Mouse (Mus musculus) G1E (cell line): Measurements from ENCODE around the gene Cln5. TPM values are rescaled to one million over a fixed set of nuclear protein-coding genes. Genes with fewer than 3 reads are reported as not detected.

ENCODE experiments used
- ATAC-seq: 2 replicates; pipeline ENCODE4 v1.8.0; 2016; ENCODE audit warnings: mild to moderate bottlenecking; ENCODE audit not compliant: insufficient number of reproducible peaks, poor library complexity, low FRiP score, severe bottlenecking; ENCODE audit errors: extremely low read depth
- DNase-seq: peaks from one replicate; pipeline ENCODE4 v3.0.0; 2012; ENCODE audit warnings: low spot score
- H3K27me3 ChIP-seq: 2 replicates; pipeline ENCODE4 v1.6.1; 2012; ENCODE audit warnings: mild to moderate bottlenecking, low read length, inconsistent platforms; ENCODE audit not compliant: insufficient read depth
- H3K36me3 ChIP-seq: replicated peaks from 2 replicates; pipeline ENCODE3; 2012; ENCODE audit warnings: mild to moderate bottlenecking, inconsistent platforms
- H3K4me1 ChIP-seq: 2 replicates; pipeline ENCODE4 v1.6.1; 2012; ENCODE audit warnings: low read depth, low read length, inconsistent platforms, mixed read lengths; ENCODE audit not compliant: insufficient read depth
- H3K4me3 ChIP-seq: 2 replicates; pipeline ENCODE4 v1.5.1; 2012; ENCODE audit warnings: low read depth, mild to moderate bottlenecking, inconsistent platforms, low read length, moderate library complexity, mixed read lengths
- H3K9me3 ChIP-seq: replicated peaks from 2 replicates; pipeline ENCODE4 v1.6.1; 2012; ENCODE audit warnings: inconsistent platforms
- CTCF ChIP-seq: IDR thresholded peaks from 2 replicates; pipeline ENCODE4 v1.5.1; 2012; ENCODE audit warnings: low read depth, low read length, inconsistent platforms, mixed read lengths
- GATA1 ChIP-seq: IDR thresholded peaks from 2 replicates; pipeline ENCODE4 v1.6.1; 2012; ENCODE audit warnings: borderline replicate concordance, low read length, inconsistent platforms, mixed read lengths
- GATA2 ChIP-seq: IDR thresholded peaks from 2 replicates; pipeline ENCODE4 v1.6.1; 2012; ENCODE audit warnings: low read depth, low read length, inconsistent platforms, borderline replicate concordance
- POLR2AphosphoS5 ChIP-seq: IDR thresholded peaks from 2 replicates; pipeline ENCODE4 v1.6.1; 2012; ENCODE audit warnings: low read depth, low read length, inconsistent platforms; ENCODE audit not compliant: insufficient replicate concordance
- TAL1 ChIP-seq: conservative IDR thresholded peaks from 2 replicates; pipeline ENCODE4 v1.6.1; 2012; ENCODE audit warnings: low read depth, low read length, inconsistent platforms, mixed read lengths
- polyA plus RNA-seq: library from polyadenylated mRNA; stranded (reverse); fragments of >175 nt; gene quantifications from 2 replicates; pipeline ENCODE4 v1.2.3, GENCODE M21; 2012
- total RNA-seq, 2 experiments: library from RNA; stranded (forward) in 1 of 2; stranded (reverse) in 1 of 2; fragments of 200-1000 nt in 1 of 2; fragments of >200 nt in 1 of 2; fragmentation: Nextera tagmentation in 1 of 2; gene quantifications; 2 replicates each; pipeline ENCODE4 v1.2.3; 2014 to 2017

The Cln5 gene
- total and polyA plus RNA-seq, 3 experiments = 8.8 to 63.8 (median 49.4) TPM

DNA sequence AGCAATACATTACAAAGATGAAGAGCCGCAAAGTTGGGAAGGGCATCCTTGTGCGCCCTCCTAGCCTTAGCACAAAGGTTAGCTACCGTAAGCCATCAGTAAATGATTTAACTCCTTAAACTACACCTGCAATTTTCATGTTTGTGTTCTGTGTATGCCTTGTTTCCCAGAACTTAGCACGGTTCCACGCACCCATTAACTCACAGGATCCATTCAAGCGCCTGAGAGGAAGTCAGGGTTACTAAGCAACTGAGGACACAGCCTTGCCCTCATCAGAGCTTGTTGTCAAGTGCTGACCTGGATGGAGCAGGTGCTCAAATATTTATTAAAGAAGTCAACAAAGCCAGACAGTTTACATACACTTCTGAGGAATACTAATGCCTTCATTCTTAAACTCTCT lies 32.2 kb downstream of the Cln5 start:
- no peak overlapping the region for H3K4me3 ChIP-seq
- H3K4me1 ChIP-seq = peaks cover 16% of the 10 kb centered on the region
- peaks cover 2% of the 10 kb centered on the region for H3K36me3 ChIP-seq
- peaks cover 4% of the 10 kb centered on the region; the same call in 1 of the 2 replicates for H3K27me3 ChIP-seq
- no peak for ATAC-seq
- no peak for TF ChIP-seq GATA1
- no peak for TF ChIP-seq TAL1
- no peak for TF ChIP-seq GATA2
- TF ChIP-seq POLR2AphosphoS5 = no peak
- TF ChIP-seq CTCF = no peak
- no peaks in the 10 kb centered on the region for H3K9me3 ChIP-seq
- no peak for DNase-seq

DNA sequence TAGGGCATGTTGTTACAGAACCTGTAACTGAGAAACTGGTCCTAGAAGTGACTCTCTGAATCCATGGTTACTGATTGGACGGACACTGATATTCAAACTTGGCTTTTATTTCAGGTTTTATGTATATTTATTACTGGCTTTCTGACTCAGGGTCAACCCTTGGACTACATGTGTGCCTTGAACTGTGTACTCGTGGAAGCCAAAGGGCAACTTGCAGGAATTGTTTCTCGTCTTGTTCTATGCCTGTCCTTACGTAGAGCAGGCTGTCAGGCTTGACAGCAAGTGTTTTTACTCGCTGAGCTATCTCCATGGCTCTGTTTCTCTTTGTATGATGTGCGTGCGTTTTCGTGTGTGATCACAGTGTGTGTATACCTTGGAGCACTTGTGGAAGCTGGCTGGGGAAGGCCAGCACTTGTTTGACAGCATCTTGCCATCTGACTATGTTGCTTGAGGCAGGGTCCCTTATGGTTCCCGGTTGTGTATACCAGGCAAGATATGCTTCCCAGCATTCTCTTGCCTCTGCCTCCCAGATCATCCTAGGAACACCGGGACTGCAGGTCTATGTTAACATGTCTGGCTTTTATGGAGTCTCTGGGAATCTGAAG lies 32.8 kb downstream of the Cln5 start:
- no peaks in the 10 kb centered on the region for H3K36me3 ChIP-seq
- peaks cover 4% of the 10 kb centered on the region; the same call in 1 of the 2 replicates for H3K27me3 ChIP-seq
- peaks cover 13% of the 10 kb centered on the region for H3K4me1 ChIP-seq
- H3K9me3 ChIP-seq = no peaks in the 10 kb centered on the region
- H3K4me3 ChIP-seq = no peak overlapping the region
- no peak for DNase-seq
- TF ChIP-seq CTCF (no peak), TAL1 (no peak), POLR2AphosphoS5 (no peak), GATA1 (no peak), GATA2 (no peak)
- ATAC-seq = no peak

DNA sequence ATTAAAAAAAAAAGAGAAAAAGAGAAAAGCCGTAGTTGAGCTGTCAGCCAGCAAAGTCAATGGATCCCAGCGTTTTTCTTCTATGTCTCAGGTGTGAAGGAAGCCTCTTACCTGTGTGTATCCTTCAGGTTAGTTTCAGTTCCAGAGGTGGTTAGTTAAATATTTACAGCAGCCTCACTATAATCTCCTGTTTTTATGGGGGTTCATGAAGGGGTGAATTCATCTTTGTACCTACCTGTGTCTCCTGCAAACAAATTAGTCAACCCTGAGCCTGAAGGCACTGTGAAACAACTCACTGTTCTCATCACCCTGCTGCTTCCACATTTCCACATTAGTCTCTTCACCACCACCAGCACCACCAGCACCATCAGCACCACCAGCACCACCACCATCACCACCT lies 36.3 kb downstream of the Cln5 start:
- peaks cover 6% of the 10 kb centered on the region for H3K4me1 ChIP-seq
- peaks cover 4% of the 10 kb centered on the region; the same call in 1 of the 2 replicates for H3K27me3 ChIP-seq
- H3K4me3 ChIP-seq = no peak overlapping the region; the same call in 1 of the 2 replicates
- H3K9me3 ChIP-seq = no peaks in the 10 kb centered on the region
- DNase-seq = no peak
- TF ChIP-seq TAL1 = no peak
- no peak for TF ChIP-seq GATA2
- no peak for TF ChIP-seq POLR2AphosphoS5
- TF ChIP-seq CTCF = no peak
- no peak for TF ChIP-seq GATA1
- ATAC-seq = no peak
- no peaks in the 10 kb centered on the region for H3K36me3 ChIP-seq

DNA sequence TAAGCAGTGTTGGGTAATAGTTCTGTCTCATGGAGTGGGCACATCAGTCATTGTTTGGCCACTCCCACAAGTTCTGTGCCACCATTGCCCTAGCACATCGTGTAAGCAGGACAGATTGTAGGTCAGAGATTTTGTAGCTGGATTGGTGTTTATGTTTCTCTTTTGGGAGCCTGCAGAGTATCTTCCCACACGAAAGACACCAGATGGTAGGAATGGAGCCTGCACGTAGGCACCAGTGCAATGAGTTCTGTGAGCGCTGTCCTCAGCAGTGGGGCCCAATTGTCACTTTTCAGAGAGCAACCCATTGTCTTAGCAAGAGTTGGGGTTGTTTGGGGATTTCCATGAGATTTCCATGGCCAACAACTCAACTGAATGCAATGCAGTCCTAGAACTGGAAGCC lies 40.0 kb downstream of the Cln5 start:
- no peak overlapping the region for H3K4me3 ChIP-seq
- no peak for ATAC-seq
- TF ChIP-seq POLR2AphosphoS5 = no peak
- no peak for DNase-seq
- H3K4me1 ChIP-seq = no peaks in the 10 kb centered on the region
- H3K9me3 ChIP-seq = no peaks in the 10 kb centered on the region
- H3K27me3 ChIP-seq = no peaks in the 10 kb centered on the region
- peaks cover 19% of the 10 kb centered on the region for H3K36me3 ChIP-seq

DNA sequence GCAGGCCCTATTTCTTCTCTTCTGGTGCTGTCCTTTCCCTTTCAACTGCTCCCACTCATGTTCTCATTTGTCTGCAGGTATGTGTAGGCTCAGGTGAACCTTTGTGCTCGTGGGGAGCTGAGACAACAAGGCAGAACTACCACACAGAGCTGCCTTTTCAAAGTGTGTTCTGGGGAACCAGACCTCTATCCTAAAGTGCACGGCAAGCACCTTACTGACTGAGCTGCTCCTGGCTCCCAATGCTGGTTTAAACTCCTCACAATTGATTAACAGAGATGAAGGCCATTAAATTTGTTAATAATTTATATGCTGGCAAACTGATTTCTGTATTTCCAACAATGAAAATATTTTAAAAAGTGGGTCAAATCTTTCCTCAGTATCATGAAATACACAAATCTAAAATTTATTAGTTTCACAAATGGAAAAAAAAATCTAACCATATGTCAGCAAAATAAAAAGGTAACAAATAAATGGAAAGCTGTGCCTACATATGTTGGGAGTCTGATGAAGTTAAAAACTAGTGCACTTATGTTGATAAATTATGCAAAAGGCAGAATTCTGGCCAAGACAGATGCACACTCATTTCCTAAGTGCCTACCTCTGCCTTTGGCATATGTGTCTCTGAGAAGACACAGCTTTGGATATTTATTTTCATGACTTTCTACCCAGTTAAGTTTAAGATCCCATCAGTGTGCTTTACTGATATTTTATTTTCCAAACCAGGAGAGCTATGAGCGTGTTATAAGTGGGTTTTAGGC lies 42.8 kb downstream of the Cln5 start:
- Histone ChIP-seq H3K4me1 (peaks cover 5% of the 10 kb centered on the region), H3K9me3 (no peaks in the 10 kb centered on the region), H3K4me3 (no peak overlapping the region), H3K36me3 (peaks cover 45% of the 10 kb centered on the region), H3K27me3 (no peaks in the 10 kb centered on the region)
- ATAC-seq (no peak), DNase-seq (no peak)
- no peak for TF ChIP-seq CTCF
- no peak for TF ChIP-seq TAL1
- no peak for TF ChIP-seq GATA1
- TF ChIP-seq GATA2 = no peak
- TF ChIP-seq POLR2AphosphoS5 = no peak

DNA sequence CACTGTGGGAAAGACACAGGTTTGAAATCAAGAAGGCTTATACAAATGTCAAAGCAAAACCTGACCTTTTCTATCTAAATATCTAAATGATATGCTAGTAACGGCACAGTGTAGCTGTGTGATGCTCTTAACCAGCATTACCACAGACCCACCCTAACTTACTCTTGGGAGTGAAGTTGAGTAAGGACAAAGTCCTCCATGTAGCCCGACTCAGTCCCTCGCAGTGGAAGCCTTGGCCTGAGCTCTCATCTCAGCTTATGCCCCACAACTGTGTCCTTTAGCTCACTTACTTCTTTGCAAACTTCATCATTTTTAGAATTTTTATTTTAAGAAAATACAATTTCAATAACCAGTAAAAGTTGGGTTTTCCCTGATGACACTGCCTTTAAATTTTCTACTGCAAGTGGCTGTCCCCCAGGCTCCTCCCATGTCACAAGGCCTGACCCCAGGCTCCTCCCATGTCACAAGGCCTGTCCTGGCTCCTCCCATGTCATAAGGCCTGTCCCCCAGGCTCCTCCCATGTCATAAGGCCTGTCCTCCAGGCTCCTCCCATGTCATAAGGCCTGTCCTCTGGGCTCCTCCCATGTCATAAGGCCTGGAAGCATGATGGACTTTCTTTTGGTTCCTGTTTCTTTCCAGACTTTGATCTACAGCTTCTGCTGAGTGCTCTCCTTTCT lies 45.1 kb downstream of the Cln5 start:
- Histone ChIP-seq H3K36me3 (peaks cover 63% of the 10 kb centered on the region), H3K9me3 (no peaks in the 10 kb centered on the region), H3K4me3 (no peak overlapping the region), H3K27me3 (no peaks in the 10 kb centered on the region), H3K4me1 (peaks cover 5% of the 10 kb centered on the region)
- DNase-seq (no peak), ATAC-seq (peak; percentile 87)
- TF ChIP-seq POLR2AphosphoS5 (no peak), TAL1 (no peak), GATA1 (no peak), CTCF (no peak), GATA2 (no peak)
